Mouse (Mus musculus) MEL (cell line): Measurements from ENCODE around the gene Fam114a2. TPM values are rescaled to one million over a fixed set of nuclear protein-coding genes. Genes with fewer than 3 reads are reported as not detected.

ENCODE experiments used
- DNase-seq: peaks from one replicate; pipeline ENCODE4 v3.0.0; 2011; ENCODE audit warnings: low read depth, low spot score
- H3K27ac ChIP-seq: 2 replicates; pipeline ENCODE4 v1.5.1; 2012; ENCODE audit warnings: low read depth, mild to moderate bottlenecking, control low read depth, low read length, moderate library complexity; ENCODE audit not compliant: control insufficient read depth
- H3K27me3 ChIP-seq, 2 experiments: fragments of 150-350 bp in 1 of 2; sonication (generic) in 1 of 2; 2 replicates each; pipeline ENCODE4 v1.6.1; 2012; ENCODE audit warnings: low read length in 2 of 2, mild to moderate bottlenecking in 2 of 2, improper control_type of control experiment in 1 of 2, moderate library complexity in 1 of 2; ENCODE audit not compliant: insufficient read depth in 2 of 2, control insufficient read depth in 1 of 2
- H3K36me3 ChIP-seq, 2 experiments: 2 replicates each; pipeline ENCODE4 v1.6.1; 2012 to 2014; ENCODE audit warnings: low read length in 2 of 2, improper control_type of control experiment in 1 of 2, inconsistent platforms in 1 of 2, mild to moderate bottlenecking in 1 of 2; ENCODE audit not compliant: insufficient read depth in 2 of 2, control insufficient read depth in 1 of 2
- H3K4me1 ChIP-seq, 2 experiments: fragments of 150-350 bp in 1 of 2; sonication (generic) in 1 of 2; 2 replicates each; pipeline ENCODE4 v1.6.1; 2012; ENCODE audit warnings: low read length in 2 of 2, improper control_type of control experiment in 1 of 2, mild to moderate bottlenecking in 1 of 2; ENCODE audit not compliant: insufficient read depth in 2 of 2, control insufficient read depth in 1 of 2
- H3K4me3 ChIP-seq, 2 experiments: fragments of 150-350 bp in 1 of 2; sonication (generic) in 1 of 2; 2 replicates each; pipeline ENCODE4 v1.5.1; 2012; ENCODE audit warnings: low read depth in 2 of 2, low read length in 2 of 2, mild to moderate bottlenecking in 2 of 2, moderate library complexity in 2 of 2, control low read depth in 1 of 2, improper control_type of control experiment in 1 of 2; ENCODE audit not compliant: control insufficient read depth in 1 of 2, insufficient read depth in 1 of 2
- H3K79me2 ChIP-seq: 2 replicates; pipeline ENCODE4 v1.6.1; 2012; ENCODE audit warnings: mild to moderate bottlenecking, low read length, moderate library complexity; ENCODE audit not compliant: control insufficient read depth, poor library complexity, insufficient read depth
- H3K9ac ChIP-seq: 2 replicates; pipeline ENCODE4 v1.6.1; 2012; ENCODE audit warnings: low read depth, mild to moderate bottlenecking, control low read depth, low read length, moderate library complexity; ENCODE audit not compliant: control insufficient read depth, poor library complexity, severe bottlenecking
- H3K9me3 ChIP-seq: fragments of 150-350 bp; sonication (generic); replicated peaks from 2 replicates; pipeline ENCODE4 v1.6.1; 2012; ENCODE audit warnings: mild to moderate bottlenecking, low read length, improper control_type of control experiment, moderate library complexity; ENCODE audit not compliant: insufficient read depth
- CHD1 ChIP-seq: IDR thresholded peaks from 2 replicates; pipeline ENCODE4 v1.6.1; 2012; ENCODE audit warnings: low read depth, mild to moderate bottlenecking, inconsistent platforms, low read length, improper control_type of control experiment
- CHD2 ChIP-seq: IDR thresholded peaks from 2 replicates; pipeline ENCODE4 v1.6.1; 2011; ENCODE audit warnings: low read length, improper control_type of control experiment
- ETS1 ChIP-seq: IDR thresholded peaks from 2 replicates; pipeline ENCODE4 v1.6.1; 2012; ENCODE audit warnings: low read depth, mild to moderate bottlenecking, inconsistent platforms, low read length, improper control_type of control experiment, moderate library complexity
- JUND ChIP-seq: IDR thresholded peaks from 2 replicates; pipeline ENCODE4 v1.6.1; 2011; ENCODE audit warnings: low read depth, mild to moderate bottlenecking, improper control_type of control experiment, low read length
- KAT2A ChIP-seq: conservative IDR thresholded peaks from 2 replicates; pipeline ENCODE4 v1.6.1; 2012; ENCODE audit warnings: low read depth, low read length, improper control_type of control experiment, inconsistent platforms
- MAFK ChIP-seq: IDR thresholded peaks from 2 replicates; pipeline ENCODE4 v1.6.1; 2011; ENCODE audit warnings: low read depth, mild to moderate bottlenecking, low read length, improper control_type of control experiment, borderline replicate concordance
- MYC ChIP-seq: IDR thresholded peaks from 2 replicates; pipeline ENCODE4 v1.6.1; 2011; ENCODE audit warnings: low read depth, mild to moderate bottlenecking, low read length, improper control_type of control experiment, moderate library complexity
- NRF1 ChIP-seq: IDR thresholded peaks from 2 replicates; pipeline ENCODE4 v1.6.1; 2014; ENCODE audit warnings: low read depth, mild to moderate bottlenecking, inconsistent platforms, low read length, improper control_type of control experiment, moderate library complexity; ENCODE audit not compliant: poor library complexity, insufficient read depth, severe bottlenecking
- POLR2A ChIP-seq, 2 experiments: IDR thresholded peaks; 2 replicates each; pipeline ENCODE4 v1.6.1; 2011 to 2012; ENCODE audit warnings: low read length in 2 of 2, mild to moderate bottlenecking in 2 of 2, control low read depth in 1 of 2, improper control_type of control experiment in 1 of 2, low read depth in 1 of 2, moderate library complexity in 1 of 2; ENCODE audit not compliant: control insufficient read depth in 1 of 2, insufficient read depth in 1 of 2, poor library complexity in 1 of 2
- POLR2AphosphoS5 ChIP-seq: IDR thresholded peaks from 2 replicates; pipeline ENCODE4 v1.6.1; 2012; ENCODE audit warnings: low read depth, borderline replicate concordance, mild to moderate bottlenecking, inconsistent platforms, low read length, moderate library complexity, mixed read lengths
- RAD21 ChIP-seq: IDR thresholded peaks from 2 replicates; pipeline ENCODE4 v1.6.1; 2011; ENCODE audit warnings: mild to moderate bottlenecking, low read depth, low read length, improper control_type of control experiment
- RCOR1 ChIP-seq: IDR thresholded peaks from 2 replicates; pipeline ENCODE4 v1.6.1; 2012; ENCODE audit warnings: low read depth, mild to moderate bottlenecking, inconsistent platforms, low read length, improper control_type of control experiment
- TCF12 ChIP-seq: IDR thresholded peaks from 2 replicates; pipeline ENCODE4 v1.6.1; 2014; ENCODE audit warnings: low read depth, mild to moderate bottlenecking, inconsistent platforms, low read length, improper control_type of control experiment, moderate library complexity
- USF1 ChIP-seq: IDR thresholded peaks from 2 replicates; pipeline ENCODE4 v1.6.1; 2014; ENCODE audit warnings: low read depth, mild to moderate bottlenecking, inconsistent platforms, low read length, improper control_type of control experiment, moderate library complexity
- USF2 ChIP-seq, 2 experiments: IDR thresholded peaks; 2 replicates each; pipeline ENCODE4 v1.6.1; 2011 to 2012; ENCODE audit warnings: improper control_type of control experiment in 2 of 2, low read length in 2 of 2, borderline replicate concordance in 1 of 2, inconsistent platforms in 1 of 2, low read depth in 1 of 2, mild to moderate bottlenecking in 1 of 2; ENCODE audit not compliant: insufficient read depth in 1 of 2
- ZC3H11A ChIP-seq: IDR thresholded peaks from 2 replicates; pipeline ENCODE4 v1.6.1; 2012; ENCODE audit warnings: low read depth, mild to moderate bottlenecking, inconsistent platforms, low read length, improper control_type of control experiment
- ZKSCAN1 ChIP-seq: IDR thresholded peaks from 2 replicates; pipeline ENCODE4 v1.6.1; 2012; ENCODE audit warnings: low read depth, mild to moderate bottlenecking, inconsistent platforms, low read length, improper control_type of control experiment, moderate library complexity
- ZMIZ1 ChIP-seq: IDR thresholded peaks from 2 replicates; pipeline ENCODE4 v1.6.1; 2012; ENCODE audit warnings: low read depth, mild to moderate bottlenecking, inconsistent platforms, low read length, improper control_type of control experiment, moderate library complexity
- ZNF384 ChIP-seq: IDR thresholded peaks from 2 replicates; pipeline ENCODE4 v1.6.1; 2012; ENCODE audit warnings: low read depth, mild to moderate bottlenecking, inconsistent platforms, low read length, improper control_type of control experiment
- polyA plus RNA-seq, 2 experiments: library from polyadenylated mRNA; stranded (reverse) in 1 of 2; unstranded in 1 of 2; fragments of >175 nt in 1 of 2; fragments of >200 nt in 1 of 2; gene quantifications; 2 replicates each; pipeline versions ENCODE4 v1.2.1 to v1.2.4; 2012; ENCODE audit warnings: low replicate concordance in 2 of 2, low read depth in 1 of 2; ENCODE audit not compliant: insufficient read length in 2 of 2, insufficient read depth in 1 of 2, missing spikeins in 1 of 2
- total RNA-seq: library from RNA; depleted of rRNA; stranded (reverse); fragments of 300-350 nt; gene quantifications from 2 replicates; pipeline ENCODE4 v1.2.3, GENCODE M21; 2012

Gene Fam114a2
- total and polyA plus RNA-seq, 3 experiments = 39.5 to 42.3 TPM; not detected in 1

- no peak for DNase-seq
- no peaks in the 10 kb centered on the region for H3K9me3 ChIP-seq
- no peak for TF ChIP-seq JUND
- TF ChIP-seq CHD1 = no peak
- TF ChIP-seq POLR2AphosphoS5 = no peak
- TF ChIP-seq ZKSCAN1 = no peak
- no peak for TF ChIP-seq TCF12
- TF ChIP-seq NRF1 = no peak
- TF ChIP-seq USF1 = no peak
- TF ChIP-seq ZC3H11A = no peak
- no peak for TF ChIP-seq MAFK
- TF ChIP-seq RCOR1 = no peak
- no peak for TF ChIP-seq ZNF384
- TF ChIP-seq MYC = no peak
- TF ChIP-seq KAT2A = no peak
- TF ChIP-seq POLR2A (IDR thresholded peaks at IDR 0.05; ENCODE audit: control insufficient read depth in 1 of 2, insufficient read depth in 1 of 2, low read depth in 1 of 2, low read length in 2 of 2, poor library complexity in 1 of 2) = no peak
- no peak for TF ChIP-seq CHD2
- no peak for TF ChIP-seq ZMIZ1
- peaks cover 6 to 13% of the 10 kb centered on the region in 2 experiments for H3K36me3 ChIP-seq
- no peak overlapping the region for H3K9ac ChIP-seq
- H3K27ac ChIP-seq = no peak overlapping the region
- H3K79me2 ChIP-seq = no peaks in the 10 kb centered on the region
- peaks cover 0 to 6% of the 10 kb centered on the region in 2 experiments; a peak in 2 of 4 replicates for H3K4me1 ChIP-seq
- no peaks in the 10 kb centered on the region for H3K27me3 ChIP-seq
- H3K4me3 ChIP-seq = no peak overlapping the region
Measured at GRCm38 (mm10) chr11:57498215-57498614, 20.2 kb downstream of the Fam114a2 start.

GRCm38 (mm10) chr11:57497701-57498100 is 20.7 kb downstream of the Fam114a2 start:
- TF ChIP-seq MYC (no peak), ZMIZ1 (no peak), USF2 (IDR thresholded peaks at IDR 0.05; ENCODE audit: borderline replicate concordance in 1 of 2, insufficient read depth in 1 of 2, low read depth in 1 of 2, low read length in 2 of 2) (no peak), RAD21 (no peak), ETS1 (no peak)
- H3K27me3 ChIP-seq = no peaks in the 10 kb centered on the region
- DNase-seq = no peak
- no peak overlapping the region for H3K4me3 ChIP-seq
- no peaks in the 10 kb centered on the region for H3K9me3 ChIP-seq
- peaks cover 6 to 10% of the 10 kb centered on the region in 2 experiments for H3K36me3 ChIP-seq
- H3K27ac ChIP-seq = no peak overlapping the region
- H3K79me2 ChIP-seq = no peaks in the 10 kb centered on the region
- H3K4me1 ChIP-seq = peaks cover 0 to 6% of the 10 kb centered on the region in 2 experiments; a peak in 2 of 4 replicates
- H3K9ac ChIP-seq = no peak overlapping the region
